Mouse (Mus musculus) forebrain, embryonic 10.5 days (tissue): ENCODE results near the gene Bpifa3. TPM values are rescaled to one million over a fixed set of nuclear protein-coding genes. Genes with fewer than 3 reads are reported as not detected.

Experiments used
- DNase-seq: peaks from one replicate; pipeline ENCODE4 v3.0.0-alpha.2; 2017; ENCODE audit warnings: low spot score; ENCODE audit errors: extremely low spot score
- H3K27ac ChIP-seq: fragments of 300-500 bp; sonication (generic); 2 replicates; pipeline ENCODE4 v1.5.1; 2016; ENCODE audit warnings: mild to moderate bottlenecking
- H3K27me3 ChIP-seq: fragments of 300-500 bp; sonication (generic); 2 replicates; pipeline ENCODE4 v1.6.1; 2016; ENCODE audit warnings: mild to moderate bottlenecking; ENCODE audit not compliant: poor library complexity, severe bottlenecking
- H3K36me3 ChIP-seq: fragments of 300-500 bp; sonication (generic); replicated peaks from 2 replicates; pipeline ENCODE4 v1.6.1; 2016; ENCODE audit warnings: mild to moderate bottlenecking, moderate library complexity
- H3K4me1 ChIP-seq: fragments of 300-500 bp; sonication (generic); 2 replicates; pipeline ENCODE4 v1.6.1; 2016
- H3K4me3 ChIP-seq: fragments of 300-500 bp; sonication (generic); 2 replicates; pipeline ENCODE4 v1.5.1; 2016; ENCODE audit warnings: mild to moderate bottlenecking, moderate library complexity
- H3K9me3 ChIP-seq: fragments of 300-500 bp; sonication (generic); 2 replicates; pipeline ENCODE4 v1.6.1; 2016; ENCODE audit warnings: mild to moderate bottlenecking, moderate library complexity
- WGBS: fragments of 180-500 bp; shearing (Covaris S2); methylation state at CpG from one replicate; pipeline ENCODE4 v1.1.7; 2016; 5-methylcytosine and 5-hydroxymethylcytosine counted together
- polyA plus RNA-seq: library from polyadenylated mRNA; unstranded; fragments of >200 nt; fragmentation: Nextera tagmentation; extraction: Ambion mirVana; gene quantifications from 2 replicates; pipeline ENCODE4 v1.2.1, GENCODE M21; 2016

Gene Bpifa3
- polyA plus RNA-seq, 1 experiment from 2014 or later = not detected

DNA sequence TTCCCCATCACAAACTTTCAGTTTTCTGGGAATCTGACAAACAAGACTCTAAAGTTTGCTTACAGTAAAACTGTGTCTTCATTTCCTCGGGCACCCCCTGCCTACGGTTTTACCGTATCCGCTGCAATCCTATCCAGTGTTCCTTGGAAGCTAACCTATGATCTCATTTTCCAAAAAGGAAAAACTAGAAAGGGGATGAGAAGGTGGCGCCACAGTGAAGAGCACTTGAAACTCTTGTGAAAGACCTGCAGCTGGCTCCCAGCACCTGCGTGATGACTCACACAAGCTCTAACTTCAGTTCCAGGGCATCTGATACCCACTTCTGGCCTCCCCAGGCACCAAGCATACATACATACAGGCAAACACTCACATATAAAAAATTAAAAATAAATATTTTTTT, 55.2 kb downstream of the Bpifa3 start:
- 89% methylated on average over 6 of the region's 6 CpGs for WGBS
- no peak overlapping the region for H3K27ac ChIP-seq
- H3K4me1 ChIP-seq = 0 out of 2 replicates have a peak, but pooled peaks cover 3% of the 10 kb centered on the region
- no peaks in the 10 kb centered on the region for H3K9me3 ChIP-seq
- H3K36me3 ChIP-seq = no peaks in the 10 kb centered on the region
- no peaks in the 10 kb centered on the region for H3K27me3 ChIP-seq
- H3K4me3 ChIP-seq = no peak overlapping the region
- DNase-seq = no peak

DNA sequence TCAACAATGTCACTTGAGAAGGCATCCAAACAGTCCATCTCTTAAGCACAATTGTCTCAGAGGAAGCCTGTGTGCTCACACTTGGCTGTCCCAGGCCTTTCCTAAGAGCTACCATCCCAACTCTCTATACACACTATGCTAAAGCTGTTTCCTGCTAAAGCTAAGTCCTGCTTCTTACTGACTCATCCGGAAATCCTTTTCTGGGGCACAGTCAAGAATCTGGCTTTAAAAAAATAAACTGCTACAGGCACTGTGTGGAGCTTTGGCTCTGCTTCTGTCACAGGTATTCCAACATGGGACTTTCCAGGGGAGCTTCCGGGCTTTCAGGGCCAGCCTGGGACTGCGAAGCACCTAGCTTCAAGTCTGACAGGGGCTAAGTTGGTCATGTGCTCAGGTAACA, 55.6 kb downstream of the Bpifa3 start:
- H3K4me3 ChIP-seq = no peak overlapping the region
- H3K27ac ChIP-seq = no peak overlapping the region
- 0 out of 2 replicates have a peak, but pooled peaks cover 3% of the 10 kb centered on the region for H3K4me1 ChIP-seq
- H3K36me3 ChIP-seq = no peaks in the 10 kb centered on the region
- no peak for DNase-seq
- 82% methylated on average over 3 of the region's 3 CpGs for WGBS
- H3K27me3 ChIP-seq = no peaks in the 10 kb centered on the region
- no peaks in the 10 kb centered on the region for H3K9me3 ChIP-seq

DNA sequence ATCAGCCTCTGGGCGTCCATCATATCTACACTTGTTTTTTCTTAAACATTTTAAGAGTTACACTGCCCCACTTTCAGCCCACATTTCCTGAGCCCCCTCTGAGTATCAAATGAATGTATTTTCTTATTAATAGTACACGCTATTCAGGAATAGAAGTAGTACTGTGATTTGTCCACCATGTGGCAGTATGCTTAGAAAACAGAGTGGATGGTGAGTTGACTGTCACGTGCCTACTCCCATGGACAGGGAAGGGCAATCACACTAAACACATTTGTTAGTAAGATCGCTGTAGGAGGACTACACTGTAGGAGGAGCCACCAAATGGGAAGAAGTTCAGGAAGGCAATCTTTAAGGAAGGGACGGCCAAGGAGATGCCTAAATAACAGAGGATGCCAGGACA, 57.3 kb downstream of the Bpifa3 start:
- no peaks in the 10 kb centered on the region for H3K9me3 ChIP-seq
- 50% methylated on average over 5 of the region's 5 CpGs for WGBS

More for the DNA sequence above, 57.3 kb downstream of the Bpifa3 start:
- H3K36me3 ChIP-seq = no peaks in the 10 kb centered on the region
- no peak overlapping the region for H3K27ac ChIP-seq
- no peak for DNase-seq
- 0 out of 2 replicates have a peak, but pooled peaks cover 3% of the 10 kb centered on the region for H3K4me1 ChIP-seq
- H3K4me3 ChIP-seq = no peak overlapping the region
- no peaks in the 10 kb centered on the region for H3K27me3 ChIP-seq

Other genes starting within 250 kb of the Bpifa3 start
- not detected in 2 replicates for gene Bpifb6, start 229.9 kb upstream of the Bpifa3 start, polyA plus RNA-seq
- gene Bpifb3, start 212.1 kb upstream of the Bpifa3 start, polyA plus RNA-seq = not detected in 2 replicates
- not detected in 2 replicates for gene Bpifb4, start 192.1 kb upstream of the Bpifa3 start, polyA plus RNA-seq
- gene Bpifa6, start 155.4 kb upstream of the Bpifa3 start, polyA plus RNA-seq = not detected in 2 replicates
- gene Bpifa2, start 122.1 kb upstream of the Bpifa3 start, polyA plus RNA-seq = not detected in 2 replicates
- gene Bpifa1, start 12.5 kb downstream of the Bpifa3 start, polyA plus RNA-seq = not detected in 2 replicates
- not detected in 2 replicates for gene Bpifa5, start 32.3 kb downstream of the Bpifa3 start, polyA plus RNA-seq
- not detected in 2 replicates for gene Bpifb1, start 60.5 kb downstream of the Bpifa3 start, polyA plus RNA-seq
- 0.18 and 0.33 TPM in 2 replicates for gene Bpifb5, start 93.4 kb downstream of the Bpifa3 start, polyA plus RNA-seq
- gene Bpifb9a, start 127.5 kb downstream of the Bpifa3 start, polyA plus RNA-seq = not detected in 2 replicates
- gene Bpifb9b, start 176.9 kb downstream of the Bpifa3 start, polyA plus RNA-seq = not detected in 2 replicates
- gene Cdk5rap1, start 242.7 kb downstream of the Bpifa3 start, polyA plus RNA-seq = 13.0 and 14.9 TPM in 2 replicates